Mouse (Mus musculus): ENCODE measurements around the gene Rrh. TPM values are rescaled to one million over a fixed set of nuclear protein-coding genes. Genes with fewer than 3 reads are reported as not detected.

Rrh gene
- polyA plus RNA-seq, 1 experiment from 2014 or later: 0.04 TPM

DNA sequence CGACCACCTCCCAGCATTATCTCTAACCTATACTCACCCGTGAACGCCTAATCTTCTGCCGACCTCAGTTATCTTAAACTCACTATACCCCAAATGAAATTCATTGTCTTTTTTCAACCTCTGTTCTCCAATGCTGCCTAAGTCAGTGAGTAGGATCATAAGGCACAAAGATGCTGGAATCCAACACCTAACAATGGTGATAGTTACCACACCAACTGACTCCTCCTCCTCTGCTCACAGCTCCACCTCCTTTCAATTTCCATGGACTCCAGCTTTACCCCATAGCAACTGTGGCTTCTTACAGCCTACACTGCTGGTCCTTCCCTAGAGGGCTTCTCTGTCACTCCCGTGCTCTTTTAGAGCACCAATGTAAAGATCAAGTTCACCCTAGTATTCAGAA lies 5.3 kb upstream of the Rrh start:
- no peak overlapping the region for H3K4me3 ChIP-seq
- H3K4me1 ChIP-seq: peaks cover 28% of the 10 kb centered on the region
- H3K9me3 ChIP-seq (replicated peaks): no peaks in the 10 kb centered on the region
- H3K36me3 ChIP-seq: peaks cover 63% of the 10 kb centered on the region
- H3K9ac ChIP-seq: no peak overlapping the region
- no peak for ATAC-seq
- 57% methylated on average over 5 of the region's 5 CpGs for WGBS (ENCODE audit: insufficient replicate concordance)
- 0 out of 2 replicates have a peak, but pooled peaks cover 4% of the 10 kb centered on the region for H3K27me3 ChIP-seq (replicated peaks)
- no peak overlapping the region for H3K27ac ChIP-seq
- H3K4me2 ChIP-seq: no peak overlapping the region

GRCm38 (mm10) chr3:129826691-129827090 lies 4.3 kb upstream of the Rrh start:
- Histone ChIP-seq H3K4me2 (no peak overlapping the region), H3K4me1 (peaks cover 28% of the 10 kb centered on the region), H3K36me3 (peaks cover 73% of the 10 kb centered on the region), H3K9me3 (replicated peaks) (no peaks in the 10 kb centered on the region), H3K4me3 (no peak overlapping the region), H3K9ac (no peak overlapping the region), H3K27me3 (replicated peaks) (no peaks in the 10 kb centered on the region), H3K27ac (no peak overlapping the region)
- ATAC-seq: no peak
- 87% methylated on average over 10 of the region's 10 CpGs for WGBS (ENCODE audit: insufficient replicate concordance)

DNA sequence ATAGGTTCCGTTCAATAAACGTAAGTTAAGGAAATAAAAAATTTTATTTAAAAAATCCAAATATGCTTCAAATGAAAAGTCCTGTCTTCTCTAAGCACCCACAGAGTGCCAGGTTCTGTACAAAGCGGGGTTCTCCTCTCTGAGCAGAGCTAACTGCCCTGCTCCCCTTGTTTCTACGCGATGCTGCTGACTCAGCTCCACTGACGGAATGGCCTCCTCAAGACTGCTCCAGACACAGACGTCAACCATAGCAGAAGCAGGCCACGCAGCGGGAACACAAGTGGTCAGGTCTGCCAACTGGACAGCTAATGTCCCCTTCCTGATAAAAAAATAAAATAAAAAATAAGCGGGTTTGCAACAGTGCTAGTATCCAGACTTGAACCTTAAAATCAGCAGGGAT lies 2.5 kb upstream of the Rrh start:
- 81% methylated on average over 10 of the region's 10 CpGs for WGBS (ENCODE audit: insufficient replicate concordance)
- Histone ChIP-seq H3K9me3 (replicated peaks) (no peaks in the 10 kb centered on the region), H3K27ac (no peak overlapping the region), H3K27me3 (replicated peaks) (no peaks in the 10 kb centered on the region), H3K4me1 (peaks cover 24% of the 10 kb centered on the region), H3K36me3 (peaks cover 77% of the 10 kb centered on the region), H3K9ac (no peak overlapping the region), H3K4me3 (no peak overlapping the region), H3K4me2 (no peak overlapping the region)
- no peak for ATAC-seq

DNA sequence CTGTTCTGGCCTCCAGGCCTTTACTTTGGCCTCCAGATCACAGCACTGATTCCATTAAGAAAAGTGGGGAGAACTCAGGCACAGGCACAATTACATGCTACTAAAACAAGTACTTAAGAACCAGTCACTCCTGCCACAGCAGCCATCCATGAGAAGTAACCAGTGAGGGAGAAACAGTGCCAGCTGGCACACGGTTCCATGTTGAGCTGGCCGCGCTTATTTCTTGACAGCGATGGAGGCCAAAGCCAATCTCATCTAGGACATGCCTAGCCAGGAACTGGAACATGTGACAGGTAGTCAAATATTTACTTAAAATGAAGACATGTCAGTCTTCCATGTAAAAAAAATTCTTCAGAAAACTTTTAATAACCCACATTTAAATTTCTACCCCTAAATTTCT lies 1.8 kb upstream of the Rrh start:
- H3K4me2 ChIP-seq: no peak overlapping the region
- no peak overlapping the region for H3K27ac ChIP-seq
- H3K4me3 ChIP-seq: no peak overlapping the region
- ATAC-seq: no peak
- H3K36me3 ChIP-seq: peaks cover 78% of the 10 kb centered on the region
- H3K9me3 ChIP-seq (replicated peaks): no peaks in the 10 kb centered on the region
- 91% methylated on average over 4 of the region's 4 CpGs for WGBS (ENCODE audit: insufficient replicate concordance)
- no peaks in the 10 kb centered on the region for H3K27me3 ChIP-seq (replicated peaks)
- H3K4me1 ChIP-seq: peaks cover 16% of the 10 kb centered on the region
- H3K9ac ChIP-seq: no peak overlapping the region

- Histone ChIP-seq H3K4me1 (peaks cover 10% of the 10 kb centered on the region), H3K36me3 (peaks cover 71% of the 10 kb centered on the region), H3K9ac (no peak overlapping the region), H3K4me3 (no peak overlapping the region), H3K9me3 (replicated peaks) (no peaks in the 10 kb centered on the region), H3K27ac (no peak overlapping the region), H3K27me3 (replicated peaks) (no peaks in the 10 kb centered on the region), H3K4me2 (no peak overlapping the region)
- peak; percentile 57; the same call in 1 of the 2 replicates for ATAC-seq
- 49% methylated on average over 5 of the region's 5 CpGs for WGBS (ENCODE audit: insufficient replicate concordance)
These were observed 906 bp upstream of the Rrh start for GRCm38 (mm10) chr3:129823293-129823692.

GRCm38 (mm10) chr3:129821736-129822135 lies 651 bp downstream of the Rrh start:
- H3K36me3 ChIP-seq: peaks cover 57% of the 10 kb centered on the region
- no peaks in the 10 kb centered on the region for H3K9me3 ChIP-seq (replicated peaks)
- H3K9ac ChIP-seq: no peak overlapping the region
- no peaks in the 10 kb centered on the region for H3K27me3 ChIP-seq (replicated peaks)
- no peak overlapping the region for H3K4me3 ChIP-seq
- no peak overlapping the region for H3K4me2 ChIP-seq
- H3K27ac ChIP-seq: no peak overlapping the region
- no peak for ATAC-seq
- H3K4me1 ChIP-seq: no peaks in the 10 kb centered on the region
- 72% methylated on average over 8 of the region's 8 CpGs for WGBS (ENCODE audit: insufficient replicate concordance)

DNA sequence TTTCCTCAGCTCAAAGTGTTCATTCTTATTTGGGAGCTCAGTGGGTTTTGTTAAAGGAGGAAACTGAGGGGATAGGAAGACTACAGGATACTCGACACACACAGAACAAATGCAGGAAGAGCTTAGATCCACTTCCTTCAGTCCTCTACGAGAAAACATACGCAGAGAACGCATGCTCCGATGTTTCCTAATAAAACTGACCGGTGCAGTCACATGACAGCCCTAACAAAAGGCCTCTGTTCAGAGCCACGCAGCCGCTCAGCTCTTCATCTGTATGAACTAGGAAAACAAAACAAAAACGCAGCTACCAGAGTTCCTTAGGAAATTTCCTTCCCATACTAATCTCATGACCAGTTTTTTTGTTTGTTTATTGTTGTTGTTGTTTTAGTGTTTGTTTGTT lies 1.5 kb downstream of the Rrh start:
- H3K27me3 ChIP-seq (replicated peaks): no peaks in the 10 kb centered on the region
- ATAC-seq: no peak
- H3K4me2 ChIP-seq: no peak overlapping the region
- 66% methylated on average over 9 of the region's 9 CpGs for WGBS (ENCODE audit: insufficient replicate concordance)
- no peaks in the 10 kb centered on the region for H3K9me3 ChIP-seq (replicated peaks)
- peaks cover 48% of the 10 kb centered on the region for H3K36me3 ChIP-seq
- H3K4me3 ChIP-seq: no peak overlapping the region
- H3K27ac ChIP-seq: no peak overlapping the region
- no peak overlapping the region for H3K9ac ChIP-seq
- H3K4me1 ChIP-seq: no peaks in the 10 kb centered on the region

DNA sequence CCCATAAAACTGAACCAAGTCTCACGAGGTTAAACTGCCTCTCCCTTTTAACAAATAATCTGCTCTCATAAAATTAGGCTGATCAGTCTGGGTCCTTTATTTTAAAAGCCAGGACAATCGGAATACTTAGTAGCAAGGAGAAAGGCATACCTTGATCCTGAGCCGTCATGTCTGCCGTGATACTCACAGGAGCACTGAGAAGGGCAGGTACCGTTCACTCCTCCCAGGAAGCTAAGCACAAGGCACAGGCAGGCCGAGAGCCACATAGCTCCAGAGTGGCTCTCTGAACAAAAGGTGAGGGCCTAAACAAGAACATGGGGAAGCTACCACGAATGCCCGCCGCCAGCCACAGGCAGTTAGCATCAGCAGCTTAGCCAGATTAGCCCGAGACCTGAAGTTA lies 18.6 kb downstream of the Rrh start, which contains the start of gene Lrit3:
Gene Lrit3, minus strand, starts transcription at position 266 of the 400 bp plus-strand sequence.
- Histone ChIP-seq H3K27ac (no peak within 1 kb of the TSS), H3K4me1 (no peaks in the 10 kb centered on the region), H3K4me3 (no peak within 1 kb of the TSS), H3K4me2 (no peak within 1 kb of the TSS), H3K36me3 (no peaks in the 10 kb centered on the region), H3K27me3 (replicated peaks) (no peaks in the 10 kb centered on the region), H3K9ac (no peak within 1 kb of the TSS), H3K9me3 (replicated peaks) (no peaks in the 10 kb centered on the region)
- ATAC-seq: no peak
- WGBS (ENCODE audit: insufficient replicate concordance): 70% methylated on average over 10 of the region's 10 CpGs

DNA sequence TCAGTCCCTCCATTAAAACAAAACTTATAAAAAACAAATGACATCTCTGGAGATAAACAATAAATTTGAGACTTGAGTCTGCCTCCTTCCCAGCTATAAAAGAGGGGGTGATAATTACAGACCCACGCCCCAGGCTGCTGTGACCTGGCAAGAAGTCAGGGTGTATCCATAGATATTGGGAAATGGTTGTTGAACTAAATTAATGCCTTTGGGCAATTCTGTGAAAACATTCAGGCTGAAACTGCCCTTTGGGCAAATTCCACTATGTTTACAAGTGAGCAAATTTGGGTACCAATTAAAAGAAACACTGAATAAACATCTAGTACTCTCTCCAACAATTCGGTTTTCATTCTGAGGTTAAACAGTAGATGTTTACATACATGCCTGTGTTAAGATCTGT lies 23.4 kb downstream of the Rrh start:
- WGBS (ENCODE audit: insufficient replicate concordance): 57% methylated on average over 2 of the region's 2 CpGs

DNA sequence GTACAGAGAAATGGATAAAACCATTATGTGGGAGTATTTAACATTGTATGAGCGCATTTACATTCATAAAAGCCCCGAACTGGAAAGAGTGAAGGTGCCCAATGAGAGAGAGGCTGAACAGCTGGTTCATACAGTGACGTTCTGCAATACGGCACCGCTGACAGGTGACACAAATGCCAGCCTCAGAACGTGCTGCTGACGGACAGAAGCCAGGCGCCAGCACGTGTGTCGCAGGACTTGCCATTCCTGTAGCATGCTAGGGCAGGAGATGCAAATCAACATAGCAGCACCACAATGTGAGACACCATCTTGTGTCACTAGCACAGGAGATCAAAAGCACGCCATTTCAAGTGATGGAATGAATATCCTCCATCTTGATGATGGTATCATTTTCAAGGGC lies 23.8 kb downstream of the Rrh start:
- WGBS (ENCODE audit: insufficient replicate concordance): 72% methylated on average over 11 of the region's 11 CpGs
- no peak overlapping the region for H3K9ac ChIP-seq
- H3K4me2 ChIP-seq: no peak overlapping the region

More for the DNA sequence above, 23.4 kb downstream of the Rrh start:
- Histone ChIP-seq H3K27me3 (replicated peaks) (no peaks in the 10 kb centered on the region), H3K9ac (no peak overlapping the region), H3K4me2 (no peak overlapping the region), H3K4me3 (no peak overlapping the region), H3K27ac (no peak overlapping the region), H3K4me1 (no peaks in the 10 kb centered on the region), H3K9me3 (replicated peaks) (no peaks in the 10 kb centered on the region), H3K36me3 (no peaks in the 10 kb centered on the region)
- ATAC-seq: no peak

DNA sequence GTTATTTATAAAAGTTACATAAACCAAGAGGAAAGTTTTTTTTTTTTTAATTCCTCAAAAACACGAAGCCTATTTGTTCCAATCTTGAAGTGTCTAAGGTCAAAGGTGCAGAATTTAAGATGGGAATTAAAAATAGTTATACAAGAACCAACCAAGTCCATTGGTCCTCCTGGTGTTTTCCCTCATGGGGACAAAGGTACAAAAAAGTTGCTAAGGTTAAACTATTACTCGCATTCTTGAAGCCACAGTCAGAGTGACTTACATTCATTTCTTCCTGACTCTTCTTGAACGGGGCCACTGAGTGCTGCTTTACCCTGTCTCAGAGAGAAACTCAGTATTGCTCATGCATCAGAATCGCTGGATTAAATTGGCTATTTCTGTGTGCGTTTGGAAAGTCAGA lies 25.0 kb downstream of the Rrh start:
- Histone ChIP-seq H3K36me3 (no peaks in the 10 kb centered on the region), H3K27ac (no peak overlapping the region), H3K9me3 (replicated peaks) (no peaks in the 10 kb centered on the region), H3K4me3 (no peak overlapping the region), H3K4me2 (no peak overlapping the region), H3K27me3 (replicated peaks) (no peaks in the 10 kb centered on the region), H3K9ac (no peak overlapping the region), H3K4me1 (no peaks in the 10 kb centered on the region)
- ATAC-seq: no peak
- WGBS (ENCODE audit: insufficient replicate concordance): 61% methylated on average over 5 of the region's 5 CpGs

More for the DNA sequence above, 23.8 kb downstream of the Rrh start:
- no peaks in the 10 kb centered on the region for H3K36me3 ChIP-seq
- no peak for ATAC-seq
- H3K27ac ChIP-seq: no peak overlapping the region
- no peaks in the 10 kb centered on the region for H3K4me1 ChIP-seq
- H3K27me3 ChIP-seq (replicated peaks): no peaks in the 10 kb centered on the region
- H3K4me3 ChIP-seq: no peak overlapping the region
- H3K9me3 ChIP-seq (replicated peaks): no peaks in the 10 kb centered on the region

GRCm38 (mm10) chr3:129793801-129794200 lies 28.6 kb downstream of the Rrh start:
- Histone ChIP-seq H3K4me2 (no peak overlapping the region), H3K27me3 (replicated peaks) (no peaks in the 10 kb centered on the region), H3K9me3 (replicated peaks) (no peaks in the 10 kb centered on the region), H3K9ac (no peak overlapping the region), H3K4me3 (no peak overlapping the region), H3K36me3 (no peaks in the 10 kb centered on the region), H3K27ac (no peak overlapping the region), H3K4me1 (no peaks in the 10 kb centered on the region)
- 81% methylated on average over 5 of the region's 5 CpGs for WGBS (ENCODE audit: insufficient replicate concordance)
- no peak for ATAC-seq

DNA sequence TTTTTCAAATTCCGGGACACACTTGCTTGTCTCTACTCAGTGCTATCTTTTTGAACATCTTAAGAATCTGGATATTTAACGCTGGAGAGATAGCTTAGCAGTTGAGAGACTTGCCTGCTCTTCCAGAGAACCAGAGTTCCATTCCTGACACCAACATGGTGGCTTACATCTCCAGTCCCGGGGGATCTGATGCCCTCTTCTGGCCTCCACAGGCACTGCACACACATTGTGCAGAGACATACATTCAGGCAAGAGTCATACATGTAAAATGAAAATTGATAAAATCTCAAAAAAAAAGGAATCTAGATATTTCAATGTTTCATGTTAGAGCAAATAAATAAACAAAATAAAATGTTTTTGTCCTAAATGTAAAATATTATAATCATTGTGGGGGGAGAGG lies 39.6 kb downstream of the Rrh start:
- no peak for ATAC-seq
- H3K4me2 ChIP-seq: no peak overlapping the region
- H3K4me3 ChIP-seq: no peak overlapping the region
- no peaks in the 10 kb centered on the region for H3K9me3 ChIP-seq (replicated peaks)
- no peaks in the 10 kb centered on the region for H3K36me3 ChIP-seq
- 71% methylated on average over 3 of the region's 3 CpGs for WGBS (ENCODE audit: insufficient replicate concordance)
- no peak overlapping the region for H3K9ac ChIP-seq
- H3K27me3 ChIP-seq (replicated peaks): no peaks in the 10 kb centered on the region
- no peaks in the 10 kb centered on the region for H3K4me1 ChIP-seq
- no peak overlapping the region for H3K27ac ChIP-seq

All from liver, embryonic 12.5 days (tissue).